ENCODE assay signal across 16 mouse cellular contexts in genomic region chr4:155014791-155015190, GRCm38 (mm10). TPM values are rescaled to one million over a fixed set of nuclear protein-coding genes. Genes with fewer than 3 reads are reported as not detected.
DNase-seq lines count a peak whose midpoint lies in the region; ATAC-seq lines count a peak whose summit lies in the region.
"Had no signal": no experiment of that assay in that cellular context is flagged by ENCODE, and none has a peak within 500 bp of the region (broad histone marks: within the 10 kb centered on the region; RNA-seq: fewer than 3 reads in every experiment).

No protein-coding gene starts in this region.

- DNase-seq in forebrain, embryonic 11.5 days (ENCODE audit: low spot score), result no peak
- DNase-seq in brain, adult 2 months (ENCODE audit: low read depth, low spot score), result peak; percentile 78
- DNase-seq in frontal cortex, postnatal 14 days (ENCODE audit: low spot score in 2 of 2), result peak; percentile 50 to 52
- peak; percentile 77 to 82 for DNase-seq in left cerebral cortex, postnatal 36 days (ENCODE audit: low spot score in 2 of 2)
- DNase-seq in embryonic facial prominence, embryonic 10.5 days (ENCODE audit: low spot score), result no peak
- DNase-seq in B cell, adult 2 months, result no peak
- DNase-seq: adrenal gland, postnatal 14 days; gastrocnemius, adult 2 months; heart, postnatal 10 days; lung, postnatal 10 days had no signal

- 0 out of 2 replicates have a peak overlapping the region, but pooled peaks have one; percentile 19 for H3K27ac ChIP-seq in forebrain, embryonic 15.5 days (replicated peaks)
- H3K27ac ChIP-seq in forebrain, embryonic 11.5 days (ENCODE audit: low read depth, low read length), result no peak overlapping the region
- H3K27ac ChIP-seq in embryonic facial prominence, embryonic 10.5 days (replicated peaks), result no peak overlapping the region
- H3K27ac ChIP-seq: gastrocnemius, adult 2 months; kidney, embryonic 15.5 days; liver, embryonic 14.5 days; midbrain, embryonic 12.5 days had no signal

- H3K9ac ChIP-seq in forebrain, embryonic 15.5 days (replicated peaks), result no peak overlapping the region
- no peak overlapping the region for H3K9ac ChIP-seq in forebrain, embryonic 11.5 days (ENCODE audit: low read length)
- H3K9ac ChIP-seq: kidney, embryonic 15.5 days; liver, embryonic 14.5 days; midbrain, embryonic 12.5 days had no signal

- ATAC-seq in forebrain, embryonic 15.5 days (replicated peaks), result no peak
- ATAC-seq in forebrain, embryonic 11.5 days (replicated peaks; ENCODE audit: low FRiP score), result no peak

- peaks cover 52% of the 10 kb centered on the region for H3K4me1 ChIP-seq in forebrain, embryonic 15.5 days
- H3K4me1 ChIP-seq in forebrain, embryonic 11.5 days (replicated peaks; ENCODE audit: control insufficient read depth, insufficient read depth, low read length), result peaks cover 10% of the 10 kb centered on the region
- peaks cover 61% of the 10 kb centered on the region for H3K4me1 ChIP-seq in embryonic facial prominence, embryonic 10.5 days

- intact Hi-C loops in left cerebral cortex, postnatal 36 days (cut with DNase I), result loop anchor here (5.0 kb wide), 1 partner anchor 38 kb away; no protein-coding TSS in a partner anchor

- no peak overlapping the region for H3K4me3 ChIP-seq in forebrain, embryonic 15.5 days
- no peak overlapping the region for H3K4me3 ChIP-seq in forebrain, embryonic 11.5 days (ENCODE audit: low read depth, low read length)
- H3K4me3 ChIP-seq in embryonic facial prominence, embryonic 10.5 days, result no peak overlapping the region
- H3K4me3 ChIP-seq: gastrocnemius, adult 2 months; kidney, embryonic 15.5 days; midbrain, embryonic 12.5 days had no signal

- 63% methylated on average over 12 of the region's 12 CpGs for WGBS in forebrain, embryonic 15.5 days
- 71% methylated on average over 12 of the region's 12 CpGs for WGBS in forebrain, embryonic 11.5 days
- WGBS in embryonic facial prominence, embryonic 10.5 days, result 71% methylated on average over 12 of the region's 12 CpGs

- H3K27me3 ChIP-seq in forebrain, embryonic 15.5 days, result no peaks in the 10 kb centered on the region
- peaks cover 2% of the 10 kb centered on the region; the same call in 1 of the 2 replicates for H3K27me3 ChIP-seq in forebrain, embryonic 11.5 days (ENCODE audit: control insufficient read depth, insufficient read depth, low read length)
- peaks cover 44% of the 10 kb centered on the region for H3K27me3 ChIP-seq in embryonic facial prominence, embryonic 10.5 days (replicated peaks; ENCODE audit: low read depth, poor library complexity, severe bottlenecking)

- H3K4me2 ChIP-seq in forebrain, embryonic 15.5 days (replicated peaks), result no peak overlapping the region
- no peak overlapping the region for H3K4me2 ChIP-seq in forebrain, embryonic 11.5 days (ENCODE audit: low read depth, low read length, severe bottlenecking)
- H3K4me2 ChIP-seq: kidney, embryonic 15.5 days; midbrain, embryonic 12.5 days had no signal

- H3K36me3 ChIP-seq in forebrain, embryonic 15.5 days, result no peaks in the 10 kb centered on the region
- H3K36me3 ChIP-seq in forebrain, embryonic 11.5 days (ENCODE audit: control insufficient read depth, insufficient read depth, low read length), result no peaks in the 10 kb centered on the region
- H3K36me3 ChIP-seq in embryonic facial prominence, embryonic 10.5 days (replicated peaks), result no peaks in the 10 kb centered on the region
- H3K36me3 ChIP-seq: G1E; kidney, embryonic 15.5 days; midbrain, embryonic 12.5 days had no signal

- H3K9me3 ChIP-seq in forebrain, embryonic 15.5 days, result no peaks in the 10 kb centered on the region
- H3K9me3 ChIP-seq in forebrain, embryonic 11.5 days (ENCODE audit: control insufficient read depth, low read length), result no peaks in the 10 kb centered on the region
- no peaks in the 10 kb centered on the region for H3K9me3 ChIP-seq in embryonic facial prominence, embryonic 10.5 days
- H3K9me3 ChIP-seq: G1E; kidney, embryonic 15.5 days; midbrain, embryonic 12.5 days had no signal

RNA-seq across cellular contexts. Expression of gene Plch2, which starts 41.8 kb away (rescaled TPM):
- polyA plus RNA-seq in forebrain, embryonic 15.5 days (2015; fragmentation: Nextera tagmentation; extraction: Ambion mirVana), result 10.0 and 12.7 TPM in 2 replicates
- polyA plus RNA-seq in forebrain, embryonic 11.5 days (2014; fragmentation: Nextera tagmentation; extraction: Ambion mirVana), result 2.4 and 3.1 TPM in 2 replicates
- 10 to 100 TPM; 63.2 to 92.6 TPM for total RNA-seq in left cerebral cortex, postnatal 36 days (2021)
- 2.0 and 3.5 TPM in 2 replicates for polyA plus RNA-seq in embryonic facial prominence, embryonic 10.5 days (2016; fragmentation: Nextera tagmentation; extraction: Ambion mirVana)
- total RNA-seq: heart, postnatal 10 days had no signal

RNA-seq across cellular contexts. Expression of gene Pank4, which starts 50.9 kb away (rescaled TPM):
- polyA plus RNA-seq in forebrain, embryonic 15.5 days (2015; fragmentation: Nextera tagmentation; extraction: Ambion mirVana), result 43.5 and 48.9 TPM in 2 replicates
- polyA plus RNA-seq in forebrain, embryonic 11.5 days (2014; fragmentation: Nextera tagmentation; extraction: Ambion mirVana), result 43.1 and 49.1 TPM in 2 replicates
- total RNA-seq in left cerebral cortex, postnatal 36 days (2021), result 10 to 100 TPM; 35.2 to 46.6 TPM
- polyA plus RNA-seq in embryonic facial prominence, embryonic 10.5 days (2016; fragmentation: Nextera tagmentation; extraction: Ambion mirVana), result 49.2 and 50.1 TPM in 2 replicates

RNA-seq across cellular contexts. Expression of gene Pex10, which starts 52.0 kb away (rescaled TPM):
- polyA plus RNA-seq in forebrain, embryonic 15.5 days (2015; fragmentation: Nextera tagmentation; extraction: Ambion mirVana), result 22.0 and 23.5 TPM in 2 replicates
- polyA plus RNA-seq in forebrain, embryonic 11.5 days (2014; fragmentation: Nextera tagmentation; extraction: Ambion mirVana), result 7.2 and 9.7 TPM in 2 replicates
- 10 to 100 TPM; 17.4 to 19.5 TPM for total RNA-seq in left cerebral cortex, postnatal 36 days (2021)
- 19.0 and 22.2 TPM in 2 replicates for polyA plus RNA-seq in embryonic facial prominence, embryonic 10.5 days (2016; fragmentation: Nextera tagmentation; extraction: Ambion mirVana)

RNA-seq across cellular contexts. Expression of gene Hes5, which starts 54.1 kb away (rescaled TPM):
- polyA plus RNA-seq in forebrain, embryonic 15.5 days (2015; fragmentation: Nextera tagmentation; extraction: Ambion mirVana), result 125 and 127 TPM in 2 replicates
- polyA plus RNA-seq in forebrain, embryonic 11.5 days (2014; fragmentation: Nextera tagmentation; extraction: Ambion mirVana), result 313 and 318 TPM in 2 replicates
- total RNA-seq in left cerebral cortex, postnatal 36 days (2021), result 10 to 100 TPM; 36.5 to 38.6 TPM
- 84.4 and 151 TPM in 2 replicates for polyA plus RNA-seq in embryonic facial prominence, embryonic 10.5 days (2016; fragmentation: Nextera tagmentation; extraction: Ambion mirVana)
- total RNA-seq: adrenal gland, postnatal 14 days; G1E; gastrocnemius, adult 2 months; heart, adult 8-10 months; heart, postnatal 10 days had no signal
- polyA plus RNA-seq: G1E had no signal

Comparison
In these comparisons a context has a peak if more than half of its experiments do, and no peak if none do; other contexts are left out.
1. DNase-seq: peak in brain, adult 2 months (single experiment), frontal cortex, postnatal 14 days (2 of 2) and left cerebral cortex, postnatal 36 days (2 of 2); none in forebrain, embryonic 11.5 days (single experiment), embryonic facial prominence, embryonic 10.5 days (single experiment) and B cell, adult 2 months (0 of 2).